Mouse (Mus musculus) megakaryocyte progenitor cell, adult 5-6 weeks (primary cell): ENCODE measurements at regions not wholly inside any gene's neighbourhood (a gene's known extent, or its start where the extent isn't known, plus 50 kb on each side); places are given as distances from the start of the nearest gene placed in this dataset.

Source experiments
- ATAC-seq: replicated peaks from 2 replicates; pipeline ENCODE4 v1.8.0; 2016; ENCODE audit warnings: mild to moderate bottlenecking, moderate TSS enrichment, inconsistent platforms; ENCODE audit not compliant: poor library complexity

- ATAC-seq = no peak
Observed at GRCm38 (mm10) chr14:105841888-105842287, 54.7 kb downstream of the Spry2 start.

DNA sequence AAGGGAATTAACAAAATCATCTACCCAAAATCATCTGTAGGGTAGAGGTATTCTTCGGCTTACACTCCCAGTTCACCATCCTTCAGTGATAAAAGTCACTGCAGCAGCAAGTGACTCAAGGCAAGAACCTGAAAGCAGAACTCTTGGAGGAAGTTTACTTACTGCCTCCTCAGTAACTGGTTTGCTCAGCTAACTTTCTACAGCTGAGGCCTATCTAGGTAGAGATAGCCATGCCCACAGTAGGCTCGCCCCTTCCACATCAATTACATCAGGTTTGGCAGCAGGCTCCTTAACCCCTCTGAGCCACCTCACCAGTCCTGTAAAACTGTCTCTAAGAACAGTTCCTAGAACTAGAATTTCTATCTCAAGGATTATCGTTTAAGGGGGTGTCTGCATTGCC is 59.1 kb downstream of the Spry2 start:
- ATAC-seq = no peak

- no peak for ATAC-seq
Observed at GRCm38 (mm10) chr14:105830701-105831100, 65.9 kb downstream of the Spry2 start.

GRCm38 (mm10) chr14:105830301-105830700 is 66.3 kb downstream of the Spry2 start:
- ATAC-seq = no peak

DNA sequence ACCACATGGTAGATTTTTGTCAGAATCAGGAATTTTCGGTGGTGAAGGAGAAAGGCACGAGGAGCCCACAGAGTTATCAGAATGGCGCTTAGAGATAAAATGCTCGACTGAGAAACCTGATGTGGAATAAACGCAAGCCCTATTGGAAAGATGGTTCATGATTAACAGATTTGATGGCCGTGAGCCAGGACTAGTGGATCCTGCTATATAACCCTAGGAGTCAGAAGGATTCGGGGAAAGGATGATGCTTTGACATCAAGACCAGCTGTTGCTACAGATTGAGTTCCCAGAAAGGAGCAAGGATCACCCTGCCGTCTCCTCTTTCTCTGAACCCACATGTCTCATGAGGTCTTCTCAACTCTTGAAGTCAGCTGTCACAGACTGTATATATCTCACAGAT is 73.5 kb downstream of the Spry2 start:
- no peak for ATAC-seq

GRCm38 (mm10) chr14:105822653-105823052 is 74.0 kb downstream of the Spry2 start:
- ATAC-seq = no peak

DNA sequence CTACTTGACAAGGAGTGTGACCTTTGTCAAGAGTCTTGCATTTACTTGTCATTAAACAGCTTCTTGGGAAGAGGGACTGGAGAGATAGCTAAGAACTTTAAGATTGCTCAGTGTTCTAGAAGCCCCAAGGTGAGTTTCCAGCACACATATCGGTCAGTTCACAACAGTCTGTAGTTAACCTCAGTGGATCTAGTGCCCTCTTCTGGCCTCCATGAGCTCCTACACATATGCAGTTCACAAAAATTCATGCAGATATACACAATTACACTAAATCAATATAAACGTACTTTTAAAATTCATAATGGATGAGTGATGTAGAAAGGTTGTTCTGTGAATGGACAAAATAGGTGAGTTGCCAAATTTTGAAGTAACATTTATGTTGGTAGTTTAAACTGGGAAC is 77.1 kb downstream of the Spry2 start:
- ATAC-seq = no peak

GRCm38 (mm10) chr14:105818841-105819240 is 77.8 kb downstream of the Spry2 start:
- no peak for ATAC-seq

DNA sequence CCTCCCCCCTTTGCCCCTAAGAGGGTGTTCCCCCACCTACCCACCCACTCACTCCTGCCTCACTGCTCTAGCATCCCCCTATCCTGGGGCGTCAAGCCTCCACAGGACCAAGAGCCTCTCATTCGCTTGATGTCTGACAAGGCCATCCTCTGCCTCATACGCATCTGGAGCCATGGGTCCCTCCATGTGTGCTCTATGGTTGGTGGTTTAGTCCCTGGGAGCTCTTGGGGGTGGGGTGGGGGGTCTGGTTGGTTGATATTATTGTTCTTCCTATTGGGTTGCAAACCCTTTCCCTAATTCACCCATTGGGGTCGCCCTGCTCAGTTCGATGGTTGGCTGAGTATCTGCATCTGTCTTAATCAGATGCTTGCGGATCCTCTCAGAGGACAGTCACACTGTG is 79.1 kb downstream of the Spry2 start:
- ATAC-seq = no peak

- no peak for ATAC-seq
Observed at GRCm38 (mm10) chr14:105815827-105816226, 80.8 kb downstream of the Spry2 start.

DNA sequence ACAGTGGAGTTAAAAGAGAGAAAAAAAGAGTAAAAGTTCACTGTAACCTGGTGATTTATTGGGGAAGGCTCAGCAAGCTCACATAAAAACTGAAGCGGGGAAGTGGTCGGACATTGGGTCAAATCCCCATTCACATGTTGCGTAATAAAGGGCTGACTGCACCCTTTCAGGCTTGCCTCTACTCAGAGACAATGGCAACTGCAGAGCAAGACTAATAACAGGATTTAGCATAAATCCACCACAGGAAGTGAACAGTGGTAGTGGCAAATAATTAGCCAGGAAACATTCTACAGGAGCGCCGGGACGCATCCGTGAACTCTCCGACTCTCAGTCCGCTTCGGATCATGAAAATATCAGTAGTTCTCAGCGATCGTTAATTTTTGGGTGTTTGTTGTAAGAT is 81.3 kb downstream of the Spry2 start:
- ATAC-seq = peak; percentile 97

GRCm38 (mm10) chr14:105813661-105814060 is 83.0 kb downstream of the Spry2 start:
- ATAC-seq = no peak

- ATAC-seq = no peak
Observed at GRCm38 (mm10) chr14:105813097-105813496, 83.5 kb downstream of the Spry2 start.

- ATAC-seq = no peak
Observed at GRCm38 (mm10) chr14:105805762-105806161, 90.9 kb downstream of the Spry2 start.

GRCm38 (mm10) chr14:105805362-105805761 is 91.3 kb downstream of the Spry2 start:
- peak; percentile 29 for ATAC-seq

DNA sequence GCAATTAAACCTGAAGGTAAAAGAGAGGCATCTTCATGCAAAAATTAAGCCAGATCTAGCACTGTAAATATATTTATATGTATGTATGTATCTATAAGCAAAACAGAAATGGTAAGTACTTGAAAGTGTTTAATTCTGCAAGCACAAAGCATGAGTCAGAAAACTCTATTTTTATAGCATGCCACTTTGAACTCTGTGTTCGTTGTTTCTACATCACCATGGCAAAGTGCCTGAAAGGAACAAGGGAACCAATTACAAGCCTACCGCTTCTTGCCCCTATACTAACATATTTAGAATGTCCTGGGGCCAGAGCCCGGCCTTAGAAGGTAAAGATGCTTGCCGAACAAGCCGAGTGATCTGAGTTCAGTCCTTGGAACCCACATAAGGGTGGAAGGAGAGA is 91.9 kb downstream of the Spry2 start:
- ATAC-seq = no peak

DNA sequence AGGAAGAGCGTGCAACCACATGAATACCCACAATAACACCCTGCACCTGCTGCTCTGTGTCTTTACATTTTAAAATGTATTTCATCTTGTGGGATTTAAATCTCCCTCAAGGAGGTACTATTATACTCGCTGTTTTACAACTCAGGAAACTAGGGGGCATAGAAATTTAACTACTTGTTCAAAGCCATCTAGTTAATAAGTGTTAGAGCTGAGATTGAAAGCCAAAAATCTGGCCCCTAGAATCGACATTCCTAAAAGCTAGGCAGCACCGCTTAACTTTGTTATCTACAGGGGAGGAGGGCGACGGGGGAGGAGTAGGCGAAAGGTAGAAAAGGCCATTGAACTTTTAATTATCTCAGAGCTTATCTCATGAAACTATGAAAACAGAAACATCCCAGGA is 93.3 kb downstream of the Spry2 start:
- no peak for ATAC-seq

DNA sequence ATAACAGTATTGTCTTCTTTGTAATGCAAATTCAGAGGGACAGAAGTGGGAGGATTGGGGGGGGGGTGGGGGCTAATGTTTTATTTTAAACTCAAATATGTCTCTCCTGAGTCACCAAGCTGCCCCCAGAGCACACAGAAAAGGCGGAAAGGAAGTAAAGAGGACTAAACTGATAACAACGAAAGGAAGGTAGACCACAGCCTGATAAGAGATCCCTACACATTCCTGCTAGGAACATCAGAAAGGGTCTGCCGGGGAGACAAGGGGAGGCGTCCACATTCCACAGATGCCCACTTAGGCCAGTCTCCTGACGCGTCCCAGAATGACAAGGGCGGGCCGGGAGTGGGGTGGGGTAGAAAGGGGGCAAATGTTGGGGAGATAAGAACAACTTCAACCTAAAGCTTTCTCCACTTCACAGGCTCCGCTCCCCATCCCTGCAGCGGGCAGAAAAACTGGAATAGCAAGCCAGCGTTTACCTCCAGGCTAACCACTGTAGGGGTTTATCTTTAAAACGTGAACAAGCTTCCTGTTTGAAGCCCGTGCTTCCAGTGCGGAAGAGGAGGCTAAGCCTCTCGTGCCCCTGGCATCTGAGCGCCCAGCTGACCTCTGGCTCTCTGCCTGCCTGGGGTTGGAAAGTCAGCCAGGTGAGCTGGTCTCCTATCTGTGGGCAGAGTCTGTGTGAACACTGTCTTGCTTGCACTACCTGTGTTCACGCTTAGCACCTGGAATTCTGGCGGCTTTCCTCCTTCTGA is 93.9 kb downstream of the Spry2 start:
- ATAC-seq = peak; percentile 88

- no peak for ATAC-seq
Observed at GRCm38 (mm10) chr14:105800142-105800925, 96.3 kb downstream of the Spry2 start.

DNA sequence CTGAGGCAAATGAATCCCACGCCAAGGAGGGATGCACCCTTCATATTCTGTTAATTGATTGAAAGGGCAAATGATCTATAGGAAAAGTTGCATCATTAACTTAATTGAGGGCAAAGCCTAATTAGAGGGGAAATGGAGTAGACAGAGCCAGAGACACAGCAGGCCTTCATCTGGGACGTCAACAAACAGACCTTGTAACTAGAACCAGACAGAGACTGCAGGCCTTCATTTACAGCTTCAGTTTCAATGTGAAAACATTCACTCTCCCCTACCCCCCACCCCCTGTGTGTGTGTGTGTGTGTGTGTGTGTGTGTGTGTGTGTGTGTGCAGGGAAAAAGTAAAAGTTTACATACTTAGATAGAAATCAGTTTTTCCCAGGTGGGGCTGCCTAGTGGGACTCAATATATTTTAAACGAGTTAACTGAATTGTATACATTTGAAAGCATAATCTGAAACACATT is 97.2 kb downstream of the Spry2 start:
- no peak for ATAC-seq

GRCm38 (mm10) chr14:105793010-105793702 is 103.5 kb downstream of the Spry2 start:
- ATAC-seq = no peak

GRCm38 (mm10) chr14:105790441-105790840 is 106.2 kb downstream of the Spry2 start:
- no peak for ATAC-seq
